Mouse (Mus musculus) C2C12 (cell line): Measurements from ENCODE around the gene Adad2. TPM values are rescaled to one million over a fixed set of nuclear protein-coding genes. Genes with fewer than 3 reads are reported as not detected.
A peak's percentile ranks its signal among the peaks of the same experiment; 100 is the strongest.

Experiments
- H3K27me3 ChIP-seq: one replicate; pipeline ENCODE4 v1.6.1; 2011; ENCODE audit not compliant: control insufficient read depth, insufficient read depth, insufficient read length
- H3K36me3 ChIP-seq: one replicate; pipeline ENCODE4 v1.6.1; 2011; ENCODE audit not compliant: control insufficient read depth, insufficient read depth
- H3K4me3 ChIP-seq: one replicate; pipeline ENCODE4 v1.5.1; 2011; ENCODE audit warnings: mild to moderate bottlenecking, control low read depth; ENCODE audit not compliant: poor library complexity, insufficient read depth, severe bottlenecking
- H3K79me2 ChIP-seq: one replicate; pipeline ENCODE4 v1.6.1; 2011; ENCODE audit not compliant: control insufficient read depth, insufficient read depth
- H3K79me3 ChIP-seq: one replicate; pipeline ENCODE4 v1.6.1; 2011; ENCODE audit warnings: low read depth, control low read depth
- H3ac ChIP-seq: one replicate; pipeline ENCODE3; 2011; ENCODE audit warnings: low read depth; ENCODE audit not compliant: control insufficient read depth, insufficient read length
- CEBPB ChIP-seq: IDR thresholded peaks from one replicate; pipeline ENCODE4 v1.6.1; 2011; ENCODE audit warnings: low read depth, mild to moderate bottlenecking, control low read depth, moderate library complexity
- CTCF ChIP-seq: IDR thresholded peaks from one replicate; pipeline ENCODE4 v1.5.1; 2011; ENCODE audit not compliant: control insufficient read depth, insufficient read depth, insufficient read length
- FOSL1 ChIP-seq: IDR thresholded peaks from one replicate; pipeline ENCODE4 v1.8.0; 2011; ENCODE audit warnings: mild to moderate bottlenecking, low read length; ENCODE audit not compliant: poor library complexity, insufficient read depth, severe bottlenecking
- MAX ChIP-seq: IDR thresholded peaks from one replicate; pipeline ENCODE4 v1.6.1; 2011; ENCODE audit warnings: mild to moderate bottlenecking, control low read depth
- MYOD1 ChIP-seq: IDR thresholded peaks from one replicate; pipeline ENCODE4 v1.6.1; 2011; ENCODE audit warnings: low read depth; ENCODE audit not compliant: control insufficient read depth, insufficient read length
- MYOG ChIP-seq: IDR thresholded peaks from one replicate; pipeline ENCODE4 v1.6.1; 2011; ENCODE audit not compliant: control insufficient read depth, insufficient read length; ENCODE audit errors: extremely low read depth
- USF1 ChIP-seq: IDR thresholded peaks from one replicate; pipeline ENCODE4 v1.6.1; 2011; ENCODE audit warnings: low read depth, mild to moderate bottlenecking, control low read depth, moderate library complexity
- polyA plus RNA-seq: library from polyadenylated mRNA; unstranded; fragments of >200 nt; fragmentation: generic; extraction: Trizol; gene quantifications from one replicate; pipeline ENCODE4 v1.2.1, GENCODE M21; 2012; ENCODE audit warnings: missing spikeins

Gene Adad2
- polyA plus RNA-seq, 1 experiment: not detected

- Histone ChIP-seq H3ac (peak overlapping the region; percentile 94), H3K4me3 (peak overlapping the region; percentile 63), H3K27me3 (no peaks in the 10 kb centered on the region), H3K79me2 (peaks cover 14% of the 10 kb centered on the region), H3K79me3 (peaks cover 4% of the 10 kb centered on the region), H3K36me3 (peaks cover 4% of the 10 kb centered on the region)
- TF ChIP-seq FOSL1 (no peak), CEBPB (no peak), MAX (no peak), USF1 (no peak), MYOD1 (no peak), CTCF (no peak), MYOG (no peak)
These were observed 8.1 kb upstream of the Adad2 start for GRCm38 (mm10) chr8:119604398-119604803.

- peak within 1 kb of the TSS; percentile 94 for H3ac ChIP-seq
- peak within 1 kb of the TSS; percentile 63 for H3K4me3 ChIP-seq
- H3K36me3 ChIP-seq: peaks cover 4% of the 10 kb centered on the region
- no peaks in the 10 kb centered on the region for H3K27me3 ChIP-seq
- TF ChIP-seq FOSL1: no peak
- no peak for TF ChIP-seq CEBPB
- TF ChIP-seq MAX: peak; percentile 82
- no peak for TF ChIP-seq MYOD1
- no peak for TF ChIP-seq MYOG
- no peak for TF ChIP-seq USF1
- peak; percentile 74 for TF ChIP-seq CTCF
- H3K79me2 ChIP-seq: peaks cover 14% of the 10 kb centered on the region
- peaks cover 4% of the 10 kb centered on the region for H3K79me3 ChIP-seq
These were observed 7.6 kb upstream of the Adad2 start, which contains the start of gene Taf1c for GRCm38 (mm10) chr8:119604996-119605395. Gene Taf1c, minus strand, starts transcription at chr8:119605222.

DNA sequence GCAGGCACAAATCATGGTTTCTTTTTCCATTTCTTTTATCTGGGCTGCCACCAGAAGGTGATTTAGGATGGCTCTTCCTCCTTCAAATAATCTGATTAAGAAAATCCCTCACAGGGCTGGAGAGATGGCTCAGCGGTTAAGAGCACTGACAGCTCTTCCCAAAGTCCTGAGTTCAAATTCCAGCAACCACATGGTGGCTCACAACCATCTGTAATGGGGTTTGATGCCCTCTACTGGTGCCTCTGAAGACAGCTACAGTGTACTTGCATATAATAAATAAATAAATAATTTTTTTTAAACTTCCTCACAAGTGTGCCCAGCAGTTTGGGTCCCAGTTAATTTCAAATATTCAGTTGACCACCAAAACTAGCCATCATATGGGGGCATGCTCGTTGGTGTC lies 6.3 kb upstream of the Adad2 start:
- H3ac ChIP-seq: no peak overlapping the region
- TF ChIP-seq CTCF (no peak), MYOG (no peak), FOSL1 (no peak), USF1 (no peak), MYOD1 (no peak), MAX (no peak), CEBPB (no peak)
- no peak overlapping the region for H3K4me3 ChIP-seq
- H3K79me2 ChIP-seq: peaks cover 14% of the 10 kb centered on the region
- peaks cover under 1% of the 10 kb centered on the region for H3K36me3 ChIP-seq
- H3K27me3 ChIP-seq: no peaks in the 10 kb centered on the region
- peaks cover 4% of the 10 kb centered on the region for H3K79me3 ChIP-seq

- Histone ChIP-seq H3K79me2 (no peaks in the 10 kb centered on the region), H3K4me3 (no peak overlapping the region), H3K36me3 (no peaks in the 10 kb centered on the region), H3K27me3 (peaks cover 70% of the 10 kb centered on the region), H3ac (no peak overlapping the region), H3K79me3 (no peaks in the 10 kb centered on the region)
- no peak for TF ChIP-seq MYOG
- no peak for TF ChIP-seq MAX
- no peak for TF ChIP-seq MYOD1
- no peak for TF ChIP-seq CTCF
- TF ChIP-seq USF1: no peak
- no peak for TF ChIP-seq CEBPB
- TF ChIP-seq FOSL1: no peak
These were observed 2.5 kb downstream of the Adad2 start for GRCm38 (mm10) chr8:119615096-119615495.

DNA sequence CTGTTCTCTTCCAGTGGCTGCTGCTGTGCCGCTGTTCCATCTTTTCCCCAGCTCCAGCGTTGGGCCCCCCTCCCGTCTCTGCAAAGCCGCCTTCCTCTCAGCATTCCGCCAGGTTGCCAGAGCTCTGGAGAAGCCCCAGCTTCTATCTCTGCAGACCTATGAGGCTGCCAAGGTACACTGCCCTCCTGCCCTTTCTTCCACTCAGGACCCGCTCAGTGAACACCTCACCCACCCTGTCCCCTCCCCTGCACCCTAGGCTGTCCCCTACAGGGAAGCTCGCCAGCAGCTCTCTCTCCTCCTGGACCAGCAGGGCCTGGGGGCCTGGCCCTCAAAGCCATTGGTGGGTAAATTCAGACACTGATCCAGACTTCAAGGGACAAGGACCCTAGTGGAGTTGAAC lies 3.8 kb downstream of the Adad2 start:
- TF ChIP-seq FOSL1: no peak
- no peak for TF ChIP-seq MAX
- no peak for TF ChIP-seq USF1
- no peak for TF ChIP-seq MYOD1
- Histone ChIP-seq H3K36me3 (no peaks in the 10 kb centered on the region), H3K79me3 (no peaks in the 10 kb centered on the region), H3K27me3 (peaks cover 78% of the 10 kb centered on the region), H3ac (no peak overlapping the region), H3K79me2 (no peaks in the 10 kb centered on the region), H3K4me3 (no peak overlapping the region)

DNA sequence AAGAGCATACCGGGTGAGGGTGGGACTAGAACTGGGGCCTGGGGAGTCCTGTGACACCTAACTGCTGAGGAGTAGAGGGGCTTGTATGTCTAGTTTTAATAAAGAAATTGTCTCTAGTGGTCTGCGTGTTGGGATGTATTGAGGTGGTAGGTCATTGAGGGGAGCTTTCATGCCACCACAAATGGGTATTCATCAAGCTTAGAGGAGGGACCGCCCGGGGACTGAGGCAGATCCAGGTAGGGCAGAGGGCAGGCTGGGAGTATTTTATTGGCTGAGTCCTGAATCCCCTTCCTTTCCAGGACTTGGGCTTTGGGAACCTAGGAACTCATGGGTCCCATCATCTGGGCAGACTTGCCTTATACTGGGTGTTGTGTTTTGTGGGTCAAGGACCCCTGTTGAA lies 4.3 kb downstream of the Adad2 start:
- no peaks in the 10 kb centered on the region for H3K79me3 ChIP-seq
- H3K79me2 ChIP-seq: no peaks in the 10 kb centered on the region
- no peak for TF ChIP-seq MYOD1
- TF ChIP-seq MYOG: no peak
- no peaks in the 10 kb centered on the region for H3K36me3 ChIP-seq
- peaks cover 82% of the 10 kb centered on the region for H3K27me3 ChIP-seq
- no peak overlapping the region for H3ac ChIP-seq
- no peak overlapping the region for H3K4me3 ChIP-seq
